Mouse (Mus musculus): Measurements from ENCODE around the gene Hectd4. TPM values are rescaled to one million over a fixed set of nuclear protein-coding genes. Genes with fewer than 3 reads are reported as not detected.
"Not testable (repeated sequence)": the region's sequence is repeated elsewhere in the genome, so short reads cannot be mapped to it uniquely, and the experiment has no call there.

Hectd4 gene
- total RNA-seq, 1 experiment from 2014 or later, result 13.5 TPM

DNA sequence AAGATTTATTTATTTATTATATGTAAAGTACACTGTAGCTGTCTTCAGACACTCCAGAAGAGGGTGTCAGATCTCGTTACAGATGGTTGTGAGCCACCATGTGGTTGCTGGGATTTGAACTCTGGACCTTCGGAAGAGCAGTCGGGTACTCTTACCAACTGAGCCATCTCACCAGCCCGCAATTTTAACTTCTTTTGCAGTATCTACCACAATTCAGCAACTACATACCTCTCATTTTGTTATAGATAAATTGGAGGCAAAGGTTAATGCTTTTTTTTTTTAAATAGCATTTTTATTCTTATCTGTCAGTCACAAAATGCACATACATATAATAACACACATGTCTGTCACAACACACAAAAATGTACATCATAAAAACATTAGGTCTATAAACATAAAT is 4.0 kb downstream of the Hectd4 start:
- not testable (repeated sequence) for ATAC-seq (replicated peaks in 1 of 2; ENCODE audit: insufficient read depth in 1 of 2, low FRiP score in 2 of 2, low TSS enrichment in 1 of 2, low read depth in 1 of 2, poor library complexity in 2 of 2, severe bottlenecking in 2 of 2)

DNA sequence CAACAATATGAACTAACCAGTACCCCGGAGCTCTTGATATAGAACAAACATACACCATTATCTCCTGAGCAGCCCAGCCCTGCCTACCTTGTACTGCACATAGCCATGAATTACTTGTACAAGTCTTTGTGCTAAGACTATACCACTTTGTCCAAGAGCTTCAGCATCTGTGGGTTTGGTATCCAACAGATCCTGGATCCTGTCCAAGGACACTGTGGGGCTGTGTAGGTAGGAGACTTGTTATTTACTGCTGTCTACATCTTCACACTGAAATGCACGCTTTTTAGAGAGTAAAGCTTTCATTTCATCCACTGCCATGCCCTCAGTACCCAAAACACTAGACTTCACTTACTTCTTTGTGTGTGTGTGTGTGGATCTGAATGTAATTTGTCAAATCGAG is 4.8 kb downstream of the Hectd4 start:
- no peak for ATAC-seq (replicated peaks in 1 of 2; ENCODE audit: insufficient read depth in 1 of 2, low FRiP score in 2 of 2, low TSS enrichment in 1 of 2, low read depth in 1 of 2, poor library complexity in 2 of 2, severe bottlenecking in 2 of 2)

- no peak for ATAC-seq (replicated peaks in 1 of 2; ENCODE audit: insufficient read depth in 1 of 2, low FRiP score in 2 of 2, low TSS enrichment in 1 of 2, low read depth in 1 of 2, poor library complexity in 2 of 2, severe bottlenecking in 2 of 2)
These were observed 5.8 kb downstream of the Hectd4 start for GRCm38 (mm10) chr5:121225854-121226253.

GRCm38 (mm10) chr5:121226406-121226805 is 6.4 kb downstream of the Hectd4 start:
- ATAC-seq (replicated peaks in 1 of 2; ENCODE audit: insufficient read depth in 1 of 2, low FRiP score in 2 of 2, low TSS enrichment in 1 of 2, low read depth in 1 of 2, poor library complexity in 2 of 2, severe bottlenecking in 2 of 2), result no peak

- ATAC-seq (replicated peaks in 1 of 2; ENCODE audit: insufficient read depth in 1 of 2, low FRiP score in 2 of 2, low TSS enrichment in 1 of 2, low read depth in 1 of 2, poor library complexity in 2 of 2, severe bottlenecking in 2 of 2), result no peak; a peak in 2 of 4 replicates
These were observed 6.8 kb downstream of the Hectd4 start for GRCm38 (mm10) chr5:121226845-121227244.

DNA sequence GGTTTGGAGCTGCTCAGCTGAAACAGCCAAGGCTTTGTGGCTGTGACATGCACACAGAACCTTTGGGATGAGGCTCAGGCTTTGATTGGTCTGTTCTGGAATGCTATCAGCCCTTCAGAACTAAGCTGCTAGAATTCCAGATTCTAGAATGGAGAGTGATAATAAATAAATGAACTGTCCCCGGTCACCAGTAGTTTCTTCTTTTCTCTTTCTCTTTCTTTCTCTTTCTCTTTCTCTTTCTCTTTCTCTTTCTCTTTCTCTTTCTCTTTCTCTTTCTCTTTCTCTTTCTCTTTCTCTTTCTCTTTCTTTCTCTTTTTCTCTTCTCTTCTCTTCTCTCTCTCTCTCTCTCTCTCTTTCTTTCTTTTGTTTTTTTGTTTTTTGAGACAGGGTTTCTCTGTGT is 7.3 kb downstream of the Hectd4 start:
- not testable (repeated sequence) for ATAC-seq (replicated peaks in 1 of 2; ENCODE audit: insufficient read depth in 1 of 2, low FRiP score in 2 of 2, low TSS enrichment in 1 of 2, low read depth in 1 of 2, poor library complexity in 2 of 2, severe bottlenecking in 2 of 2)

DNA sequence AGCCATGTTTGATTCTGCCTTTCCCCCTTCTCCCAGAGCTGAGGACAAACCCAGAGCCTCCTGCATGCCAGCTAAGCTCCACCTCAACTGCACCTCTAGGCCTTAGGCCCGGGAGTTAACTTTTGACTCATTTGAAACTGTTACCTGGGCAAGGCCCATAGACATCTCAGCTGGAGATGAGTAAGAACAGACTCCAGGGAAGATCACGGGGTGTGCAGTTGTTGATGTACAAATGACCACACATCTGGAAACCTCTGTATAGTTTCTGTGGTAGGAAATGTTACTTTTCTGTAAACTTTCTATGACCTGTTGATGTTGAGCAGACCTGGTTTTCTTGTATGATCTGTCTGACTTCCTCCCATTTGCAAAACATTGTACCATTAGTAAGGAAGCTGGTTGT is 9.2 kb downstream of the Hectd4 start:
- ATAC-seq (replicated peaks in 1 of 2; ENCODE audit: insufficient read depth in 1 of 2, low FRiP score in 2 of 2, low TSS enrichment in 1 of 2, low read depth in 1 of 2, poor library complexity in 2 of 2, severe bottlenecking in 2 of 2), result no peak

GRCm38 (mm10) chr5:121230811-121231210 is 10.8 kb downstream of the Hectd4 start:
- ATAC-seq (replicated peaks in 1 of 2; ENCODE audit: insufficient read depth in 1 of 2, low FRiP score in 2 of 2, low TSS enrichment in 1 of 2, low read depth in 1 of 2, poor library complexity in 2 of 2, severe bottlenecking in 2 of 2), result no peak

DNA sequence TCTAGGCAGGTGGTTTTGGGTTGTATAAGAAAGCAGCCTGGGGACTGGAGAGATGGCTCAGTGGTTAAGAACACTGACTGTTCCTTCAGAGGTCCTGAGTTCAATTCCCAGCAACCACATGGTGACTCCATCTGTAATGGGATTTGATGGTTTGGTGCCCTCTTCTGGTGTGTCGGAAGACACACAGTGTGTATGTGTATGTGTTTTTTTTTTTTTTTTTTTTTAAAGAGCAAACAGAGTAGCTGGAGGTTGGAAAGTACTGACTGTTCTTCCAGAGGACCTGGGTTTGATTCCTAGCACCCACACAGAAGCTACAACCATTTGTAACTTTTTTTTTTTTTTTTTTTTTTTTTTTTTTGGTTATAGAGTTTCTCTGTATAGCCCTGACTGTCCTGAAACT is 12.8 kb downstream of the Hectd4 start:
- ATAC-seq (replicated peaks in 1 of 2; ENCODE audit: insufficient read depth in 1 of 2, low FRiP score in 2 of 2, low TSS enrichment in 1 of 2, low read depth in 1 of 2, poor library complexity in 2 of 2, severe bottlenecking in 2 of 2), result no peak

GRCm38 (mm10) chr5:121233726-121234125 is 13.7 kb downstream of the Hectd4 start:
- no peak for ATAC-seq (replicated peaks in 1 of 2; ENCODE audit: insufficient read depth in 1 of 2, low FRiP score in 2 of 2, low TSS enrichment in 1 of 2, low read depth in 1 of 2, poor library complexity in 2 of 2, severe bottlenecking in 2 of 2)

GRCm38 (mm10) chr5:121236171-121236570 is 16.2 kb downstream of the Hectd4 start:
- ATAC-seq (replicated peaks in 1 of 2; ENCODE audit: insufficient read depth in 1 of 2, low FRiP score in 2 of 2, low TSS enrichment in 1 of 2, low read depth in 1 of 2, poor library complexity in 2 of 2, severe bottlenecking in 2 of 2), result peak; percentile 46 to 76; a peak in 1 of 4 replicates

GRCm38 (mm10) chr5:121238208-121238607 is 18.2 kb downstream of the Hectd4 start:
- ATAC-seq (replicated peaks in 1 of 2; ENCODE audit: insufficient read depth in 1 of 2, low FRiP score in 2 of 2, low TSS enrichment in 1 of 2, low read depth in 1 of 2, poor library complexity in 2 of 2, severe bottlenecking in 2 of 2), result no peak

DNA sequence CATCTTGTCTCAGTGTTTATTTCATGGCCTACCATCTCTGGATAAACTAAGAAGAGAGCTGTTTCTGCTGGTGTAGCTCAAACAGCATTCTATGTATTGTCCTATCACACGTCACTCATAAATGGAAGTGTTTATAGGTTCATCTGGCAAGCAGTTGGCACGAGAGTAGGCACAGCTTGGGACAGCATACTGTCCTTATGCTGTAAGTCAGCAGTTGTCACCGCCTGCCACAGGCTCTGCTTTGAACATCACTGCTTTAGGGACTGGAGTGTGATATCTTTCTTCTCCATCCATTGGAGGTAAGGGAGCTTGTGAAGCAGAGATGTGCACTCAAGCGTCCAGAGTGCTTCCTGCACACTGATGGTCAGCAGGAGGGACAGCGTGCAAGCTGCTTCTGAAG is 19.8 kb downstream of the Hectd4 start:
- ATAC-seq (replicated peaks in 1 of 2; ENCODE audit: insufficient read depth in 1 of 2, low FRiP score in 2 of 2, low TSS enrichment in 1 of 2, low read depth in 1 of 2, poor library complexity in 2 of 2, severe bottlenecking in 2 of 2), result no peak

- no peak for ATAC-seq (replicated peaks in 1 of 2; ENCODE audit: insufficient read depth in 1 of 2, low FRiP score in 2 of 2, low TSS enrichment in 1 of 2, low read depth in 1 of 2, poor library complexity in 2 of 2, severe bottlenecking in 2 of 2)
These were observed 21.2 kb downstream of the Hectd4 start for GRCm38 (mm10) chr5:121241182-121241581.

GRCm38 (mm10) chr5:121242261-121242660 is 22.2 kb downstream of the Hectd4 start:
- no peak for ATAC-seq (replicated peaks in 1 of 2; ENCODE audit: insufficient read depth in 1 of 2, low FRiP score in 2 of 2, low TSS enrichment in 1 of 2, low read depth in 1 of 2, poor library complexity in 2 of 2, severe bottlenecking in 2 of 2)

DNA sequence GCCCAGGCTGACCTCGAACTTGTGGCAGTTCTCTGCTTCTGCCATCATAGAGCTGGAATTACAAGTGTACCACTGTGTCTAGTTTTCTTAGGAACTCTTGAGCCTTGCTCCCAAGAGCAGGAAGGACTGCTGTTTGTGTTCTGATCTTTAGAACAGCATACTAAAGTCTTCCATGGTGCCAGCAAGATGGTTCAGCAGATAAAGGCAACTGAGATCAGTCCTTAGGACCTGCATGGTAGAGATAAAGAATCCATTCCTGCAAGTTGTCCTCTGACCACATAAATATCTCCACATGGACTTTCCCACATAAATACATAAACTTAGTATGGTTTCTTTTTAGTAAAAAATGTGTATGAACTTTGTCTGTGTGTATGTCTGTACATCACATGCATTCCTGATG is 22.7 kb downstream of the Hectd4 start:
- ATAC-seq (replicated peaks in 1 of 2; ENCODE audit: insufficient read depth in 1 of 2, low FRiP score in 2 of 2, low TSS enrichment in 1 of 2, low read depth in 1 of 2, poor library complexity in 2 of 2, severe bottlenecking in 2 of 2), result no peak

- no peak for ATAC-seq (replicated peaks in 1 of 2; ENCODE audit: insufficient read depth in 1 of 2, low FRiP score in 2 of 2, low TSS enrichment in 1 of 2, low read depth in 1 of 2, poor library complexity in 2 of 2, severe bottlenecking in 2 of 2)
These were observed 23.8 kb downstream of the Hectd4 start for GRCm38 (mm10) chr5:121243676-121244364.

DNA sequence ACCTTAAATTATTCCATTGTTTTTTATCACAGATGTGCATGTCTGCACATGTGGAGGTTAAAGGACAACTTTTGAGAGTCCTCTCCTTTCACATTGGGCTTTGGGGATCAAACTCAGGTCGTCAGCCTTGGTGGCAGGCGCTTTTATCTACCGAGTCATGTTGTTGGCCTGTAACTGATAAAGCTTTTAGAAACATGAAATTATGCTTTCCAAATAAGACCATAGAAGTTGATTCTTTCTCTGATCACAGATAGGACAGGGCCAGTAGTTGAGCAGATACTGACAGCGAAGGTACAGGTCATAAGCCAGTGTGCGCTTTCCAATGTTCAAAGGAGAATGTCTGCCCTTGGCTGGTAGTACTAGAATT is 24.3 kb downstream of the Hectd4 start:
- ATAC-seq (replicated peaks in 1 of 2; ENCODE audit: insufficient read depth in 1 of 2, low FRiP score in 2 of 2, low TSS enrichment in 1 of 2, low read depth in 1 of 2, poor library complexity in 2 of 2, severe bottlenecking in 2 of 2), result no peak

- ATAC-seq (replicated peaks in 1 of 2; ENCODE audit: insufficient read depth in 1 of 2, low FRiP score in 2 of 2, low TSS enrichment in 1 of 2, low read depth in 1 of 2, poor library complexity in 2 of 2, severe bottlenecking in 2 of 2), result no peak
These were observed 25.2 kb downstream of the Hectd4 start for GRCm38 (mm10) chr5:121245201-121245600.

All from hematopoietic stem cell, adult 5-6 weeks (primary cell).